Mouse (Mus musculus) liver, embryonic 11.5 days (tissue): ENCODE data around the gene Fat3. TPM values are rescaled to one million over a fixed set of nuclear protein-coding genes. Genes with fewer than 3 reads are reported as not detected.

Source experiments
- ATAC-seq: fragments of 200-750 bp; cut with Nextera tagmentation; replicated peaks from 2 replicates; pipeline ENCODE4 v1.8.0; 2017; ENCODE audit warnings: moderate number of reproducible peaks, mild to moderate bottlenecking, moderate TSS enrichment, moderate library complexity; ENCODE audit not compliant: low FRiP score
- DNase-seq: peaks from one replicate; pipeline ENCODE4 v3.0.0-alpha.2; 2017; ENCODE audit warnings: low spot score
- H3K27ac ChIP-seq: fragments of 300-500 bp; sonication (generic); 2 replicates; pipeline ENCODE4 v1.5.1; 2014; ENCODE audit warnings: mild to moderate bottlenecking, low read depth, low read length, control low read depth
- H3K27me3 ChIP-seq: fragments of 300-500 bp; sonication (generic); replicated peaks from 2 replicates; pipeline ENCODE4 v1.6.1; 2014; ENCODE audit warnings: low read length, mixed read lengths; ENCODE audit not compliant: control insufficient read depth, insufficient read depth
- H3K36me3 ChIP-seq: fragments of 300-500 bp; sonication (generic); 2 replicates; pipeline ENCODE4 v1.6.1; 2014; ENCODE audit warnings: mild to moderate bottlenecking, low read length, moderate library complexity, mixed read lengths; ENCODE audit not compliant: control insufficient read depth, insufficient read depth
- H3K4me1 ChIP-seq: fragments of 300-500 bp; sonication (generic); replicated peaks from 2 replicates; pipeline ENCODE4 v1.6.1; 2014; ENCODE audit warnings: low read length, mixed read lengths; ENCODE audit not compliant: control insufficient read depth, insufficient read depth
- H3K4me2 ChIP-seq: fragments of 300-500 bp; sonication (generic); 2 replicates; pipeline ENCODE4 v1.6.1; 2014; ENCODE audit warnings: mild to moderate bottlenecking, control low read depth, moderate library complexity
- H3K4me3 ChIP-seq: fragments of 300-500 bp; sonication (generic); 2 replicates; pipeline ENCODE4 v1.5.1; 2014; ENCODE audit warnings: low read depth, low read length, control low read depth
- H3K9ac ChIP-seq: fragments of 300-500 bp; sonication (generic); 2 replicates; pipeline ENCODE4 v1.6.1; 2014; ENCODE audit warnings: low read depth, low read length, control low read depth
- H3K9me3 ChIP-seq: fragments of 300-500 bp; sonication (generic); 2 replicates; pipeline ENCODE4 v1.6.1; 2016; ENCODE audit warnings: low read length, inconsistent platforms, mixed read lengths; ENCODE audit not compliant: control insufficient read depth
- WGBS: fragments of 180-500 bp; shearing (Covaris S2); extraction: QIAGEN DNeasy Blood & Tissue Kit; methylation state at CpG from one replicate; pipeline ENCODE4 v1.1.7; 2014; 5-methylcytosine and 5-hydroxymethylcytosine counted together
- polyA plus RNA-seq: library from polyadenylated mRNA; unstranded; fragments of >200 nt; fragmentation: Nextera tagmentation; extraction: Ambion mirVana; gene quantifications from 2 replicates; pipeline ENCODE4 v1.2.1, GENCODE M21; 2014

Fat3 gene
- 1.2 and 1.5 TPM in 2 replicates for polyA plus RNA-seq

DNA sequence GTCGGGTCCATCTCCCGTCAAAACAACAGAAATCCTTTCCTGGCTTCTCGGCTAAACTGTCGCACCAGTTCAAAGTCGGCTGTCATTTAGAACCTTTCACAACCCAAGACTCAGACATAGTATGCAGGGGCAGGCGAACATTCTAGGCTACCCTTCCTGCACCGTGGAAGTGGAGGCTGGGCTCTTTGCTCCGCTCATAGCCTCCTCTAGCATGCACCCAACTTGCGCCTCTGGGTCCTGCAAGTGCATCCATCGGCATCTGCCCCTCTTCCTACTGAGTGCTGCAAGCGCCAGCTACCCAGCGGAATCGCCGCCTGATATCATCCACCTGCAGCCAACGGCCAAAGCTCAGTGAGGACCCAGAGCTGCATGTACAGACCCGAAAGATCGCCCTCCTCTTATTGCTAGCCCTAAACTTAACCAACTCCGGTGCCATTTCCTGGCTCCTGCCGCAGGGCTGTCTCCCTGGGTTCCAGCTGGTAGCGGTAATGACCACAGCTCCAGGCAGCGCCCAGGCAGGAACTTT lies at the start of gene Fat3:
Gene Fat3, minus strand, starts transcription at position 100 of the 526 bp plus-strand sequence.
- no peak within 1 kb of the TSS for H3K27ac ChIP-seq
- H3K9ac ChIP-seq: peak within 1 kb of the TSS; percentile 25
- WGBS: under 1% methylated on average over 21 of the region's 21 CpGs
- no peaks in the 10 kb centered on the region for H3K9me3 ChIP-seq
- H3K27me3 ChIP-seq: peaks cover 53% of the 10 kb centered on the region
- peak within 1 kb of the TSS; percentile 76 for H3K4me2 ChIP-seq
- H3K36me3 ChIP-seq: no peaks in the 10 kb centered on the region
- no peaks in the 10 kb centered on the region for H3K4me1 ChIP-seq
- ATAC-seq: no peak
- peak; percentile 47 for DNase-seq
- peak within 1 kb of the TSS; percentile 52 for H3K4me3 ChIP-seq

GRCm38 (mm10) chr9:16532884-16533283 lies 31.8 kb upstream of the Fat3 start:
- Histone ChIP-seq H3K9me3 (no peaks in the 10 kb centered on the region), H3K4me3 (no peak overlapping the region), H3K4me1 (no peaks in the 10 kb centered on the region), H3K4me2 (no peak overlapping the region), H3K27me3 (no peaks in the 10 kb centered on the region), H3K27ac (no peak overlapping the region), H3K9ac (no peak overlapping the region), H3K36me3 (no peaks in the 10 kb centered on the region)
- WGBS: 36% methylated on average over 1 of the region's 1 CpGs
- no peak for ATAC-seq
- DNase-seq: no peak

DNA sequence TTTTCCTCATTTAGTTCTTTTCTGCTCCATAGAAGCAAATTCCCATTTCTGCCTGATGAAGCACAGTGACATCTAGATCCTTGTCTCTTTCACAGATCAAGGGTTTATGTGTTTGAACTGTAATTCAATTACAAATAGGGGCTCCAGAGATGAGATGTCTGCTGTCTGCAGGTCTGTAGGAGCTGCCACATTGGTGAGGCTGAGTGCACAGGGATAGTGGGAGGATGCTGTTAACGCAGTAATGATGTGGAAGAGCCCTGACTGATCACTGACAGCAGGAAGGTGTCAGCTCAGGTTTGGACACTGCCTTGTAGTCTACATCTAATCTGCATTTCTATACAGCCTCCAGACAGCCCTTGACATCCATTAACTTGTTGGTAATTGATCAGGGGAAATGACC lies 16.5 kb upstream of the Fat3 start:
- DNase-seq (no peak), ATAC-seq (no peak)
- WGBS: 52% methylated on average over 1 of the region's 1 CpGs
- Histone ChIP-seq H3K9me3 (no peaks in the 10 kb centered on the region), H3K4me1 (no peaks in the 10 kb centered on the region), H3K4me3 (no peak overlapping the region), H3K4me2 (no peak overlapping the region), H3K9ac (no peak overlapping the region), H3K27me3 (no peaks in the 10 kb centered on the region), H3K36me3 (no peaks in the 10 kb centered on the region), H3K27ac (no peak overlapping the region)

DNA sequence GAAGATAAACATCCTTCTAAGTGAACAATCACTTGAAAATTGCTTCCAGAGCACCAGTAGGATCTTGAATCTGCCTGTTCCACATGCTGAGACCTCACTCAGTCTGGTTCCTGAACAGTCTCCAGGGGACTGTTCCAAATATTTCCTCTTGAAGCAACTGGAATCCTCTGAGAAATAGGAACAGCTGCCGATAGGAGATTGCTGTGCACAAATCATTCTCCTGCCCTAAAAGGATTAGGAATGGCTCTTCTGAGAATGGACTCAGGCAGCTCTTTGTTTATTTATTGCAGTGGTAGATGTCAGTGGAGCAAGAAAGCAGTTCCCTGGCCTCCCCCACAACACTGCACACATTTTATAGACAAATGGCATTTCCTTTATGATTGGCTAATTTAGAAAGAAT lies 10.9 kb upstream of the Fat3 start:
- 54% methylated on average over 1 of the region's 1 CpGs for WGBS
- DNase-seq: no peak
- Histone ChIP-seq H3K9me3 (no peaks in the 10 kb centered on the region), H3K4me3 (no peak overlapping the region), H3K27ac (no peak overlapping the region), H3K36me3 (no peaks in the 10 kb centered on the region), H3K9ac (no peak overlapping the region), H3K4me2 (no peak overlapping the region), H3K4me1 (no peaks in the 10 kb centered on the region), H3K27me3 (no peaks in the 10 kb centered on the region)
- no peak for ATAC-seq

DNA sequence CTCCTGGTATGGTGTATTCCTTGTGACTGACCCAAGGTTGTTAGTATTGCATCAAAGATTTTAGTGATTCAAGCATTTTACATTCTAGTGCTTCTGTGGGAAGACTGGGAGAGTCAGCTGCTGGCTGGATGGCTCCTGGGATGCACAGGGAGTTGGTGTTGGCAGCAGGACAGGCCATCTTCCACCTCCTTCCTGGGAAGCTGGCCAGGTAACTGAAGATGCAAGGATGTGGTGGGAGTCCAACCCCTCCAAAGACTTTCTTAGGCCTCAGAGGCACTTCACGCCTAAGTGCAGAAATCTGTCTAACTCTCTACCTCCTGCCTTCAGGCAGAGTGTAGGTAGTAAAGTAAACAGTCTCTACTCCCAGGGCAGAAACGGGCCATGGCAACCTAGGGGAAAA lies 2.7 kb upstream of the Fat3 start:
- Histone ChIP-seq H3K9me3 (no peaks in the 10 kb centered on the region), H3K4me3 (no peak overlapping the region), H3K27me3 (peaks cover 44% of the 10 kb centered on the region), H3K4me1 (no peaks in the 10 kb centered on the region), H3K4me2 (no peak overlapping the region), H3K9ac (no peak overlapping the region), H3K36me3 (no peaks in the 10 kb centered on the region), H3K27ac (no peak overlapping the region)
- no peak for DNase-seq
- WGBS: 71% methylated on average over 2 of the region's 2 CpGs
- ATAC-seq: no peak

GRCm38 (mm10) chr9:16502673-16503343 lies 1.7 kb upstream of the Fat3 start:
- Histone ChIP-seq H3K27me3 (peaks cover 53% of the 10 kb centered on the region), H3K4me3 (peak overlapping the region; percentile 52), H3K9ac (no peak overlapping the region), H3K4me2 (peak overlapping the region; percentile 76), H3K27ac (no peak overlapping the region), H3K9me3 (no peaks in the 10 kb centered on the region), H3K4me1 (no peaks in the 10 kb centered on the region), H3K36me3 (no peaks in the 10 kb centered on the region)
- 16% methylated on average over 13 of the region's 13 CpGs for WGBS
- ATAC-seq (no peak), DNase-seq (no peak)

- peaks cover 53% of the 10 kb centered on the region for H3K27me3 ChIP-seq
- ATAC-seq (peak; percentile 45), DNase-seq (peak; percentile 63)
- H3K27ac ChIP-seq: no peak overlapping the region
- peak overlapping the region; percentile 25 for H3K9ac ChIP-seq
- 1% methylated on average over 50 of the region's 52 CpGs for WGBS
- no peaks in the 10 kb centered on the region for H3K9me3 ChIP-seq
- peak overlapping the region; percentile 76 for H3K4me2 ChIP-seq
- no peaks in the 10 kb centered on the region for H3K4me1 ChIP-seq
- peak overlapping the region; percentile 52 for H3K4me3 ChIP-seq
- H3K36me3 ChIP-seq: no peaks in the 10 kb centered on the region
These were observed 1.0 kb upstream of the Fat3 start for GRCm38 (mm10) chr9:16501990-16502672.

DNA sequence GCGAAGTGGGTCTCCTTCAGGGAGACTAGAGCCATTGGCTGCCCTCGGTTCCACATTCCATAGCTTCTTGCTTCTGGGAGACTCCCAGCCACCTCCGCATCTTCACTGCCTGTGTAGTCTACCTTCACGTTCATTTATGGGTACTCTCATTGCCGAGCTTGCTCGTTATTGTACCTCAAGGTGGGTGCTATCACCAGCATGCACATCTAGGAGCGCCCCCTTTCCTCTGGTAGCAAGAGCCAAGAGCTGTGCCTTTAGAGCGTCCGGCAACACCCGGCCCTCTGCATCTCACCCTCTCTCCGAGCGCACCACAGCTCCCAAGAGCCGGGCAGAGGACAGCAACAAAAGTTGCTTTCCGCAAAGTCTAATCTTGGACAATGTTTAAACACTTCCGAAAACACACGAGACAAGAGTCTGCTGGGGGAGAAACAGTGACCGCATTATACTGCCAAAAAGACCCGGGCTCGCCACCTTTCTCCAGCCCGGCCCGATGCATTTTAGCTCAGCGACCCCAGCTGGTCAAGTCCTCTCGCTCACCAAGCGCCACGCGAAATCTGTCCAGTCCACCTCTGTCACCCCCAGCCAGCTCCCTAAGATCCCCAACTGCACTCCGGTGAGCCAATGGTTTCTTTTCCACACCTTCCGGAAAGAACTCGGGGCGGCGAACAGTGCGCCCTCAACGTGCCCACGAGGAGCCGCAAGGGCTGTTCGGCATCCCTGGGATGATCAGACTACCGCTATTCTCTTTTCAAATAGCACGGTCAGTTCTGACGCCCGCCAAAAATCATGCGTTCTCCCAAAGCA lies 501 bp downstream of the Fat3 start:
- Histone ChIP-seq H3K27ac (no peak overlapping the region), H3K9ac (peak overlapping the region; percentile 14; the same call in 1 of the 2 replicates), H3K4me3 (peak overlapping the region; percentile 52)

More for the DNA sequence above, 501 bp downstream of the Fat3 start:
- H3K36me3 ChIP-seq: no peaks in the 10 kb centered on the region
- DNase-seq (peak; percentile 52), ATAC-seq (0 out of 2 replicates have a peak, but pooled peaks have one; percentile 27)
- peaks cover 53% of the 10 kb centered on the region for H3K27me3 ChIP-seq
- peak overlapping the region; percentile 76 for H3K4me2 ChIP-seq
- WGBS: 1% methylated on average over 41 of the region's 41 CpGs
- no peaks in the 10 kb centered on the region for H3K9me3 ChIP-seq
- no peaks in the 10 kb centered on the region for H3K4me1 ChIP-seq
